Mouse (Mus musculus): ENCODE results near the gene Gigyf2. TPM values are rescaled to one million over a fixed set of nuclear protein-coding genes. Genes with fewer than 3 reads are reported as not detected.
"Not testable (repeated sequence)": the region's sequence is repeated elsewhere in the genome, so short reads cannot be mapped to it uniquely, and the experiment has no call there.

The Gigyf2 gene
- polyA plus RNA-seq, 1 experiment from 2014 or later, result 46.1 TPM

GRCm38 (mm10) chr1:87406012-87406411 lies 79.2 kb downstream of the Gigyf2 start:
- no peak overlapping the region for H3K27ac ChIP-seq
- H3K27me3 ChIP-seq (ENCODE audit: insufficient read depth, poor library complexity, severe bottlenecking), result no peaks in the 10 kb centered on the region
- no peak overlapping the region for H3K4me3 ChIP-seq
- DNase-seq (ENCODE audit: low spot score), result no peak
- no peaks in the 10 kb centered on the region for H3K4me1 ChIP-seq (replicated peaks)
- peaks cover 72% of the 10 kb centered on the region for H3K36me3 ChIP-seq
- no peaks in the 10 kb centered on the region for H3K9me3 ChIP-seq

GRCm38 (mm10) chr1:87409380-87409779 lies 82.6 kb downstream of the Gigyf2 start:
- no peaks in the 10 kb centered on the region for H3K4me1 ChIP-seq (replicated peaks)
- H3K4me3 ChIP-seq, result no peak overlapping the region
- H3K27ac ChIP-seq, result no peak overlapping the region
- peaks cover 94% of the 10 kb centered on the region for H3K36me3 ChIP-seq
- H3K27me3 ChIP-seq (ENCODE audit: insufficient read depth, poor library complexity, severe bottlenecking), result no peaks in the 10 kb centered on the region
- WGBS, result 91% methylated on average over 4 of the region's 4 CpGs
- DNase-seq (ENCODE audit: low spot score), result no peak
- no peaks in the 10 kb centered on the region for H3K9me3 ChIP-seq

- DNase-seq (ENCODE audit: low spot score), result no peak
- WGBS, result 89% methylated on average over 4 of the region's 4 CpGs
- Histone ChIP-seq H3K4me3 (no peak overlapping the region), H3K27ac (no peak overlapping the region), H3K9me3 (no peaks in the 10 kb centered on the region), H3K27me3 (ENCODE audit: insufficient read depth, poor library complexity, severe bottlenecking) (no peaks in the 10 kb centered on the region), H3K36me3 (peaks cover 73% of the 10 kb centered on the region), H3K4me1 (replicated peaks) (no peaks in the 10 kb centered on the region)
Measured at GRCm38 (mm10) chr1:87418733-87419132, 91.9 kb downstream of the Gigyf2 start.

GRCm38 (mm10) chr1:87435125-87435524 lies 108.3 kb downstream of the Gigyf2 start:
- H3K36me3 ChIP-seq, result peaks cover 93% of the 10 kb centered on the region
- WGBS, result 94% methylated on average over 2 of the region's 2 CpGs
- H3K4me1 ChIP-seq (replicated peaks), result no peaks in the 10 kb centered on the region
- H3K4me3 ChIP-seq, result no peak overlapping the region
- H3K9me3 ChIP-seq, result no peaks in the 10 kb centered on the region
- DNase-seq (ENCODE audit: low spot score), result no peak
- no peak overlapping the region for H3K27ac ChIP-seq
- no peaks in the 10 kb centered on the region for H3K27me3 ChIP-seq (ENCODE audit: insufficient read depth, poor library complexity, severe bottlenecking)

GRCm38 (mm10) chr1:87436583-87436982 lies 109.8 kb downstream of the Gigyf2 start:
- Histone ChIP-seq H3K4me1 (replicated peaks) (no peaks in the 10 kb centered on the region), H3K4me3 (no peak overlapping the region), H3K9me3 (no peaks in the 10 kb centered on the region), H3K27me3 (ENCODE audit: insufficient read depth, poor library complexity, severe bottlenecking) (no peaks in the 10 kb centered on the region), H3K27ac (no peak overlapping the region), H3K36me3 (peaks cover 93% of the 10 kb centered on the region)
- WGBS, result 89% methylated on average over 6 of the region's 6 CpGs
- DNase-seq (ENCODE audit: low spot score), result no peak

GRCm38 (mm10) chr1:87447183-87448104 lies 120.6 kb downstream of the Gigyf2 start:
- peaks cover 75% of the 10 kb centered on the region for H3K36me3 ChIP-seq
- no peak overlapping the region for H3K27ac ChIP-seq
- WGBS, result 42% methylated on average over 5 of the region's 5 CpGs
- no peaks in the 10 kb centered on the region for H3K4me1 ChIP-seq (replicated peaks)
- no peak overlapping the region for H3K4me3 ChIP-seq
- no peaks in the 10 kb centered on the region for H3K9me3 ChIP-seq
- H3K27me3 ChIP-seq (ENCODE audit: insufficient read depth, poor library complexity, severe bottlenecking), result no peaks in the 10 kb centered on the region
- peak; percentile 53 for DNase-seq (ENCODE audit: low spot score)

GRCm38 (mm10) chr1:87449432-87449831 lies 122.6 kb downstream of the Gigyf2 start:
- Histone ChIP-seq H3K27ac (no peak overlapping the region), H3K36me3 (peaks cover 55% of the 10 kb centered on the region), H3K9me3 (no peaks in the 10 kb centered on the region), H3K27me3 (ENCODE audit: insufficient read depth, poor library complexity, severe bottlenecking) (no peaks in the 10 kb centered on the region), H3K4me3 (no peak overlapping the region), H3K4me1 (replicated peaks) (no peaks in the 10 kb centered on the region)
- no peak for DNase-seq (ENCODE audit: low spot score)
- WGBS, result 89% methylated on average over 4 of the region's 4 CpGs

GRCm38 (mm10) chr1:87456425-87456824 lies 129.6 kb downstream of the Gigyf2 start:
- Histone ChIP-seq H3K27me3 (ENCODE audit: insufficient read depth, poor library complexity, severe bottlenecking) (no peaks in the 10 kb centered on the region), H3K36me3 (no peaks in the 10 kb centered on the region), H3K4me3 (no peak overlapping the region), H3K27ac (no peak overlapping the region), H3K9me3 (peaks cover 2% of the 10 kb centered on the region; the same call in 1 of the 2 replicates), H3K4me1 (replicated peaks) (no peaks in the 10 kb centered on the region)
- 88% methylated on average over 1 of the region's 1 CpGs for WGBS
- DNase-seq (ENCODE audit: low spot score), result no peak

GRCm38 (mm10) chr1:87458045-87458444 lies 131.2 kb downstream of the Gigyf2 start:
- H3K4me1 ChIP-seq (replicated peaks), result no peaks in the 10 kb centered on the region
- peaks cover 2% of the 10 kb centered on the region; the same call in 1 of the 2 replicates for H3K9me3 ChIP-seq
- 90% methylated on average over 4 of the region's 4 CpGs for WGBS
- DNase-seq (ENCODE audit: low spot score), result no peak
- H3K36me3 ChIP-seq, result no peaks in the 10 kb centered on the region
- no peaks in the 10 kb centered on the region for H3K27me3 ChIP-seq (ENCODE audit: insufficient read depth, poor library complexity, severe bottlenecking)
- no peak overlapping the region for H3K4me3 ChIP-seq
- no peak overlapping the region for H3K27ac ChIP-seq

GRCm38 (mm10) chr1:87459856-87460255 lies 133.1 kb downstream of the Gigyf2 start:
- H3K9me3 ChIP-seq; H3K4me1 ChIP-seq (replicated peaks); H3K4me3 ChIP-seq; H3K36me3 ChIP-seq; DNase-seq (ENCODE audit: low spot score); H3K27me3 ChIP-seq (ENCODE audit: insufficient read depth, poor library complexity, severe bottlenecking); H3K27ac ChIP-seq: not testable (repeated sequence)
- 95% methylated on average over 6 of the region's 7 CpGs for WGBS

GRCm38 (mm10) chr1:87467469-87467868 lies 140.7 kb downstream of the Gigyf2 start:
- no peaks in the 10 kb centered on the region for H3K4me1 ChIP-seq (replicated peaks)
- no peak for DNase-seq (ENCODE audit: low spot score)
- WGBS, result 83% methylated on average over 9 of the region's 9 CpGs

GRCm38 (mm10) chr1:87468321-87468720 lies 141.5 kb downstream of the Gigyf2 start:
- 82% methylated on average over 6 of the region's 6 CpGs for WGBS
- peaks cover under 1% of the 10 kb centered on the region for H3K27me3 ChIP-seq (ENCODE audit: insufficient read depth, poor library complexity, severe bottlenecking)

More at GRCm38 (mm10) chr1:87467469-87467868, 140.7 kb downstream of the Gigyf2 start:
- Histone ChIP-seq H3K36me3 (no peaks in the 10 kb centered on the region), H3K4me3 (no peak overlapping the region), H3K27me3 (ENCODE audit: insufficient read depth, poor library complexity, severe bottlenecking) (no peaks in the 10 kb centered on the region; the same call in 1 of the 2 replicates), H3K27ac (no peak overlapping the region), H3K9me3 (no peaks in the 10 kb centered on the region)

GRCm38 (mm10) chr1:87469971-87470370 lies 143.2 kb downstream of the Gigyf2 start, which contains the start of gene Snorc:
Gene Snorc, plus strand, starts transcription at chr1:87470271.
- not testable (repeated sequence) for H3K36me3 ChIP-seq; DNase-seq (ENCODE audit: low spot score); H3K4me1 ChIP-seq (replicated peaks); H3K4me3 ChIP-seq; H3K9me3 ChIP-seq; H3K27ac ChIP-seq
- peaks cover 17% of the 10 kb centered on the region for H3K27me3 ChIP-seq (ENCODE audit: insufficient read depth, poor library complexity, severe bottlenecking)
- 49% methylated on average over 10 of the region's 10 CpGs for WGBS

More at GRCm38 (mm10) chr1:87468321-87468720, 141.5 kb downstream of the Gigyf2 start:
- no peak overlapping the region for H3K4me3 ChIP-seq
- no peaks in the 10 kb centered on the region for H3K4me1 ChIP-seq (replicated peaks)
- no peaks in the 10 kb centered on the region for H3K36me3 ChIP-seq
- H3K27ac ChIP-seq, result no peak overlapping the region
- H3K9me3 ChIP-seq, result no peaks in the 10 kb centered on the region
- DNase-seq (ENCODE audit: low spot score), result no peak

All from hindbrain, embryonic 10.5 days (tissue).